Mouse (Mus musculus) 416B (cell line): ENCODE measurements around the gene Aqp9.

Experiments
- DNase-seq: peaks from one replicate; pipeline ENCODE4 v3.0.0; 2011; ENCODE audit warnings: low read depth

Gene Aqp9

GRCm38 (mm10) chr9:71167473-71168215 is 838 bp downstream of the Aqp9 start:
- no peak for DNase-seq

- peak; percentile 97 for DNase-seq
These were observed 1.5 kb downstream of the Aqp9 start for GRCm38 (mm10) chr9:71166871-71167465.

GRCm38 (mm10) chr9:71166019-71166705 is 2.3 kb downstream of the Aqp9 start:
- no peak for DNase-seq

GRCm38 (mm10) chr9:71165510-71165909 is 3.0 kb downstream of the Aqp9 start:
- DNase-seq, result no peak

- peak; percentile 85 for DNase-seq
These were observed 3.4 kb downstream of the Aqp9 start for GRCm38 (mm10) chr9:71165061-71165460.

GRCm38 (mm10) chr9:71164353-71164752 is 4.1 kb downstream of the Aqp9 start:
- DNase-seq, result no peak

- DNase-seq, result peak; percentile 59
These were observed 5.4 kb downstream of the Aqp9 start for GRCm38 (mm10) chr9:71162858-71163740.

GRCm38 (mm10) chr9:71162131-71162857 is 6.2 kb downstream of the Aqp9 start:
- DNase-seq, result peak; percentile 85

- DNase-seq, result peak; percentile 60
These were observed 7.4 kb downstream of the Aqp9 start for GRCm38 (mm10) chr9:71160849-71161711.

- DNase-seq, result no peak
These were observed 8.8 kb downstream of the Aqp9 start for GRCm38 (mm10) chr9:71159686-71160085.

GRCm38 (mm10) chr9:71159060-71159626 is 9.3 kb downstream of the Aqp9 start:
- DNase-seq, result no peak

GRCm38 (mm10) chr9:71157921-71158646 is 10.4 kb downstream of the Aqp9 start:
- no peak for DNase-seq

GRCm38 (mm10) chr9:71156447-71157035 is 11.9 kb downstream of the Aqp9 start:
- DNase-seq, result peak; percentile 40

GRCm38 (mm10) chr9:71155399-71156005 is 13.0 kb downstream of the Aqp9 start:
- DNase-seq, result peak; percentile 77

GRCm38 (mm10) chr9:71151386-71151785 is 17.1 kb downstream of the Aqp9 start:
- no peak for DNase-seq

GRCm38 (mm10) chr9:71150175-71150574 is 18.3 kb downstream of the Aqp9 start:
- DNase-seq, result no peak

GRCm38 (mm10) chr9:71148890-71149289 is 19.6 kb downstream of the Aqp9 start:
- DNase-seq, result peak; percentile 91

- no peak for DNase-seq
These were observed 22.3 kb downstream of the Aqp9 start for GRCm38 (mm10) chr9:71146210-71146609.

GRCm38 (mm10) chr9:71140205-71140604 is 28.3 kb downstream of the Aqp9 start:
- no peak for DNase-seq
